Mouse (Mus musculus): ENCODE results near the gene Tbc1d1.

Gene Tbc1d1

GRCm38 (mm10) chr5:64160705-64161391 lies 4.7 kb downstream of the Tbc1d1 start:
- no peak for DNase-seq (ENCODE audit: low spot score)

GRCm38 (mm10) chr5:64161917-64162316 lies 5.8 kb downstream of the Tbc1d1 start:
- DNase-seq (ENCODE audit: low spot score) = no peak

- no peak for DNase-seq (ENCODE audit: low spot score)
Measured at GRCm38 (mm10) chr5:64162582-64162981, 6.5 kb downstream of the Tbc1d1 start.

DNA sequence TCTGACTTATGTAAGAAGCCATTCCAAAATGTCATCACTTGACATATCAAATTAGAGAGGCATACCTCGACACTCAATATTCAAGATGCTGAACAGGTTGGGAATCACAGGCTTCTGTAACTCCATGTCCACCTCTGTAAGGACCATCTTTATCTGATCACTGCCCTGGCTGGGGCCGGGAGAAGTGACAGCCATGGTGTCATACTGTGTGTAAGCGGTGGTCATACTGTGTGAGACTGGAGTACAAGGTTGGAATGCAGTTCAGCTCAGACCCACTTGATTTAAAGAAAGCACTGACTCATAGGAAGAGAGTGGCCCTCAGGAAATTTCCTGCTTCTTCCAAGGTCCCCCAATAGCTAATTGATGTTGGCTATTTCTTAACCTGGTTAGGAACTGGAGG lies 8.3 kb downstream of the Tbc1d1 start:
- DNase-seq (ENCODE audit: low spot score) = no peak

DNA sequence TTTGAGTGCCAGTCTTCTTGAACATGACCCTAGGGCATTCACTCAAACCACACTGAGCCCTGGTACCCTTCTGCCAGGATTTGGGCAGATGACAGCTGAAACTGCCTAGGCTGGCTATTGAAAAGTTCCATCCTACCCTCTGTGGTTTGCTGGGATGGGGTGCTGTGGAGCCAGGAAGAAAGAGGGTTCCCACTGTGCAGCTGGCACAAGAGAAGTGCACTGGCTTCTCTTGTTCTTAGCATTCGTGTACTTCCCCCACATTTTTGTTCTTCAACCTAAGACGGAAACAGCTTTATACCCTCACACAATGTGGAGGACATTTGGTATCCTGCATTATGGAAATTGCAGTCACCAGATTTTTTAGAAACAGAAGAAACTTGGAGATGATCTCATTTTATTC lies 9.7 kb downstream of the Tbc1d1 start:
- no peak for DNase-seq (ENCODE audit: low spot score)

GRCm38 (mm10) chr5:64168990-64169540 lies 13.0 kb downstream of the Tbc1d1 start:
- no peak for DNase-seq (ENCODE audit: low spot score)

GRCm38 (mm10) chr5:64172884-64173283 lies 16.8 kb downstream of the Tbc1d1 start:
- DNase-seq (ENCODE audit: low spot score) = no peak

DNA sequence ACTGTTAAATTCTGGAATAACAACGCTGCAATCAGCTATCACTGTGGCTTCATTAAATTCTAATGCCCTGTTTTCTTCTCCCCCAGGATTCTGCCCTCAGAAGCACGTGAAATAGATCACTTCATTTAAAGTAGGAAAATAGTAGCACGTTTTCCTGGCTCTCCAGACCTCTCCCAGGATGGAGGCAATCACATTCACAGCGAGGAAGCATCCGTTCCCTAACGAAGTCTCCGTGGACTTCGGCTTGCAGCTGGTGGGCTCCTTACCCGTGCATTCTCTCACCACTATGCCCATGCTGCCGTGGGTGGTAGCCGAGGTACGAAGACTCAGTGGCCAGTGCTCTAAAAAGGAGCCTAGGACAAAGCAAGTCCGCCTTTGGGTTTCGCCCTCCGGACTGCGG lies 17.2 kb downstream of the Tbc1d1 start:
- no peak for DNase-seq (ENCODE audit: low spot score)

GRCm38 (mm10) chr5:64174429-64174935 lies 18.4 kb downstream of the Tbc1d1 start:
- DNase-seq (ENCODE audit: low spot score) = no peak

- DNase-seq (ENCODE audit: low spot score) = no peak
Measured at GRCm38 (mm10) chr5:64180548-64180947, 24.4 kb downstream of the Tbc1d1 start.

DNA sequence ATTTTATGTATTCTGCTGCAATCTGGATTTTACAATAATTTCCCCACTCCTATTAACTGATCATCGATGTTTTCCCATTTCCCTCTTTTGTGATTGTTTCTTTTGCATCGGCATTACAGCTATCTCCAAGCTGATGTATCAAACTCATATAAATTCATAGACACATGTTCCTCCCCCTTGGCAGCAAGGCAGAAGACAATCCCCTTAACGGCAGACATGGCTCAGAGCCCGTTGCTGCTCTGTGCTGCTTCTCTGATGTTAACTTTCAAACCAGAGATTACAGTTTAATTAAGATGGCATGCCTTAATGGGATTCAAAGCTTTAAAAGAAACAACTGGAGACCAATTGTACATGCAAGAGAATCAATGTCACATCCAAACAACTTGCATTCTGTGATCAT lies 27.6 kb downstream of the Tbc1d1 start:
- no peak for DNase-seq (ENCODE audit: low spot score)

DNA sequence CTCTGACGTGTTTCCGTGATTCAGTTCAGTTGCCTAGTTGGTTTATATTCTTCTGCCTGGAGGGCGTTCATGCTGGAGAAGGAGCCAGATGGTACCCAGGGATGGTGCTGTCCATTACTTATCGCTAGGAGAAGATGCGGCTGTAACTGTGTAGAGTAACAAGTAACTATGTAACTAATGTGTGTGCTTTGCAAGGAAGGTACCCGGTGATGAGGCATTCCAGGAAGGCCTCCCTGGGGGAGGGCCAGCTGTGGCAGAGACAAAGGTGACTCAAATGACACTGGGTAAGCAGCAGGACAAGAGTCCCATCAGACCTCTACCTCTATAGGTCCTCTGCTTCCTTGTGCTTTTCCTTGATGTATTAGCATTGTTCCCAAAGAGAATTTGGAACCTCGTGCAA lies 29.2 kb downstream of the Tbc1d1 start:
- DNase-seq (ENCODE audit: low spot score) = no peak

GRCm38 (mm10) chr5:64186566-64186965 lies 30.5 kb downstream of the Tbc1d1 start:
- no peak for DNase-seq (ENCODE audit: low spot score)

GRCm38 (mm10) chr5:64188083-64188648 lies 32.1 kb downstream of the Tbc1d1 start:
- no peak for DNase-seq (ENCODE audit: low spot score)

- no peak for DNase-seq (ENCODE audit: low spot score)
Measured at GRCm38 (mm10) chr5:64190892-64191291, 34.8 kb downstream of the Tbc1d1 start.

- no peak for DNase-seq (ENCODE audit: low spot score)
Measured at GRCm38 (mm10) chr5:64193353-64193752, 37.2 kb downstream of the Tbc1d1 start.

DNA sequence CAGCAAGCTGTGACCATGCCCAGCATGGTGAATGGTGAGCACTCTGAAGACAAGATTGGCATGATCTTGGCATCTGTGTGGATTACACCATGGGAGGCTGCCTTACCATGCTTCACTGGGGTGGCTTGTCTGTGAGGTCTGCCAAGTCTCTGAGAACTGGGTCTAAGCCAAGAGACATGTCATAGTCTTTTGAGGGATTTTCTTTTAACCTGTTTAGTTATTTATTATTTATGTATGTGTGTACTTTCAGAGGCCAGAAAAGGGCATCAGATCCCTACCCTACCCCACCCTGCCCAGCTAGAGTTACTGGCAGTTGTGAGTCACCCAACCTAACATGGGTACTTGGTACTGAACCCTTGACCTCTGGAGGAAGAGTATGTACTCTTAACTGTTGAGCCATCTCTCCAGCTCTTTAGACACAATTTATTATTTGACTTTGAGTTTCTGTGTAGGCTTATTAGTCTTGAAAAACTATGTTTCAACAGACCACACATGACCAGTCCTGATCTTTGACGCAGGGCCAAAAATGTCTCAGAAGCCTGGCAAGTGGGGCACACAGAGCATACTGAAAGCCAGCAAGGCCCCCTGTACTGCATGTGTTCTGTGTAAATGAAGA lies 40.3 kb downstream of the Tbc1d1 start:
- DNase-seq (ENCODE audit: low spot score) = no peak

DNA sequence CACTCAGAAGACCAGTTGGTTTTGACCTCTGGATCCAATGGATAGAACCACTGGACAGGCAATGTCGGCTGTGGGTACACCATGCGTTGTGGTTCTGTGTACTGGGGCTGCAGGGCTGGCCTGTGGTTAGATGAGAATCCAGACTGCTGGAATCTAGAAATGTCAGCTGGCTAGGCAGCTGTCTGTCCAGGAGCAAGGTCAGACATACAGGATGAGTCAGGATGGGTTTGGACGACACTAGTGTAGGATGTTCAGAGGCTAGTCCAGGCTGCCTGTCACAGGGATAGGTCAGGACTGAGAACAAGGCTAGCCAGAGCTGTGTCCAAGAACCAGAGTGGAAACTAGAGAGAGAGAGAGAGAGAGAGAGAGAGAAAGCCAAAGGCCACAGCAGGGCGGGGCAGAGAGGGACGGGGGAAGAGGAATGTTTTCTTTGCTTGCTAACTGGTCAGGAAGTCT lies 40.8 kb downstream of the Tbc1d1 start:
- DNase-seq (ENCODE audit: low spot score) = no peak

DNA sequence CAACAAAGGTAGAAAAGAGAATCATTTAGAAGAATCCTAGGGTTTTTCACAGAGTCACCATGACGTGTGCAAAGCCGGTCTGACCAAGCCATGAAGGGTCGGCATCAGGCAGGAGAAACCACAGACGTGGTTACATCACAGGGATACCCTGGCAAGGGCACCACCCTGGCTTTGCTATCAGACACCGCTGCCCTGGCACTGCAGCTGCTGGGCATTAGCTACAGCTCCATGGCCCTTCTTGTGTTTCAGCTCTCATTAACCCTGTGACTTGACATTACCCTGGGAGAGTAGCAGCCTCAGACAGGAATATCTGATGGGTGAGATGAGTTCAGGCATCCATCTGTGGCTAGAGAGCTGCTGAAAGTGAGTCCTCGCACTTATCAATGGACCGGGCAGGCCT lies 42.5 kb downstream of the Tbc1d1 start:
- DNase-seq (ENCODE audit: low spot score) = no peak

DNA sequence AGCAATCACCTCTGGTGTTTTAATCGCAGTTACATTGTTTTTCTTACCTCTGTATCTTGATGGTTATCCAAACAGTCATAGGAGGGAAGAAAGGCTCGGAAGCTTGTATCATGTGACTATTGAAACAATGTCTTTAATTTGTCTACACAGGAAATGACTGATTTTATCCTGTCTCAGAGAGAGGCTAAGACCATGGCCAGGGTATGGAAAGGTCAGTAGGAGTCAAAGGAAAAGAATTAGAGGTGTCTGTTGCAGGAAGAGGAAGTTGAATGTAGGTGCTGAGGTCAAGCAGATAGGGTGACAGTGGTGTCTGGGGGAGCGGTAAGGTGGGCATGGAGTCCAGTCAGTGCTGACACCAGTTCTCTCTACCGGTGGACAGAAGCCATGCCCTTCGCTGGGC lies 45.0 kb downstream of the Tbc1d1 start:
- no peak for DNase-seq (ENCODE audit: low spot score)

DNA sequence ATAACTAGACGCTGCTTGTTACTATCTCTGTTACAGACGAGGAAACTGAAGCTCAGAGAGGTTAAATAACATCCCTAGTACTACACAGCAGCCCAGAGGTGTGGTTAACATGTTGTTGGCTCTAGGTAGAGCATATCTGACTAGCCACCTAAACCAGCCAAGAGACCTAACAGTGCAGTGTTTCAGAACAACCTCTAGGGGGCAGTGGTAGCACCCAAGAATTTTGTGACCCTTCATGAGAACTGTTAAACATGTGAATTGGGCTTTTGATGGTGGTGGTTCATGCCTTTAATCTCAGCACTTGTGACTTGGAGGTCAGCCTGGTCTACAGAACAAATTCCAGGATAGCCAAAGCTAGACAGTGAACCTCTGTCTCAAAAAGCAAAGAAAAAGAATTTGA lies 46.2 kb downstream of the Tbc1d1 start:
- DNase-seq (ENCODE audit: low spot score) = no peak

- no peak for DNase-seq (ENCODE audit: low spot score)
Measured at GRCm38 (mm10) chr5:64205610-64206009, 49.5 kb downstream of the Tbc1d1 start.

- DNase-seq (ENCODE audit: low spot score) = no peak
Measured at GRCm38 (mm10) chr5:64206431-64206830, 50.3 kb downstream of the Tbc1d1 start.
